Mouse (Mus musculus) C2C12 (cell line): ENCODE measurements around the gene Pithd1. TPM values are rescaled to one million over a fixed set of nuclear protein-coding genes. Genes with fewer than 3 reads are reported as not detected.

Experiments
- H3K27me3 ChIP-seq: one replicate; pipeline ENCODE4 v1.6.1; 2011; ENCODE audit not compliant: control insufficient read depth, insufficient read depth, insufficient read length
- H3K36me3 ChIP-seq: one replicate; pipeline ENCODE4 v1.6.1; 2011; ENCODE audit not compliant: control insufficient read depth, insufficient read depth
- H3K4me3 ChIP-seq: one replicate; pipeline ENCODE4 v1.5.1; 2011; ENCODE audit warnings: mild to moderate bottlenecking, control low read depth; ENCODE audit not compliant: poor library complexity, insufficient read depth, severe bottlenecking
- H3K79me2 ChIP-seq: one replicate; pipeline ENCODE4 v1.6.1; 2011; ENCODE audit not compliant: control insufficient read depth, insufficient read depth
- H3K79me3 ChIP-seq: one replicate; pipeline ENCODE4 v1.6.1; 2011; ENCODE audit warnings: low read depth, control low read depth
- H3ac ChIP-seq: one replicate; pipeline ENCODE3; 2011; ENCODE audit warnings: low read depth; ENCODE audit not compliant: control insufficient read depth, insufficient read length
- CEBPB ChIP-seq: IDR thresholded peaks from one replicate; pipeline ENCODE4 v1.6.1; 2011; ENCODE audit warnings: low read depth, mild to moderate bottlenecking, control low read depth, moderate library complexity
- CTCF ChIP-seq: IDR thresholded peaks from one replicate; pipeline ENCODE4 v1.5.1; 2011; ENCODE audit not compliant: control insufficient read depth, insufficient read depth, insufficient read length
- FOSL1 ChIP-seq: IDR thresholded peaks from one replicate; pipeline ENCODE4 v1.8.0; 2011; ENCODE audit warnings: mild to moderate bottlenecking, low read length; ENCODE audit not compliant: poor library complexity, insufficient read depth, severe bottlenecking
- MAX ChIP-seq: IDR thresholded peaks from one replicate; pipeline ENCODE4 v1.6.1; 2011; ENCODE audit warnings: mild to moderate bottlenecking, control low read depth
- MYOD1 ChIP-seq: IDR thresholded peaks from one replicate; pipeline ENCODE4 v1.6.1; 2011; ENCODE audit warnings: low read depth; ENCODE audit not compliant: control insufficient read depth, insufficient read length
- MYOG ChIP-seq: IDR thresholded peaks from one replicate; pipeline ENCODE4 v1.6.1; 2011; ENCODE audit not compliant: control insufficient read depth, insufficient read length; ENCODE audit errors: extremely low read depth
- USF1 ChIP-seq: IDR thresholded peaks from one replicate; pipeline ENCODE4 v1.6.1; 2011; ENCODE audit warnings: low read depth, mild to moderate bottlenecking, control low read depth, moderate library complexity
- polyA plus RNA-seq: library from polyadenylated mRNA; unstranded; fragments of >200 nt; fragmentation: generic; extraction: Trizol; gene quantifications from one replicate; pipeline ENCODE4 v1.2.1, GENCODE M21; 2012; ENCODE audit warnings: missing spikeins

The Pithd1 gene
- polyA plus RNA-seq, 1 experiment, result 45.1 TPM

GRCm38 (mm10) chr4:135966283-135966682 is 20.8 kb downstream of the Pithd1 start:
- Histone ChIP-seq H3ac (no peak overlapping the region), H3K36me3 (peaks cover 43% of the 10 kb centered on the region), H3K79me3 (peaks cover 2% of the 10 kb centered on the region), H3K79me2 (peaks cover 12% of the 10 kb centered on the region), H3K27me3 (no peaks in the 10 kb centered on the region), H3K4me3 (no peak overlapping the region)
- TF ChIP-seq FOSL1 (no peak), CTCF (no peak), MAX (no peak), CEBPB (no peak), MYOD1 (no peak), USF1 (no peak), MYOG (no peak)

GRCm38 (mm10) chr4:135965113-135965512 is 22.0 kb downstream of the Pithd1 start:
- H3K36me3 ChIP-seq, result peaks cover 38% of the 10 kb centered on the region

GRCm38 (mm10) chr4:135964426-135964825 is 22.6 kb downstream of the Pithd1 start:
- H3K27me3 ChIP-seq, result no peaks in the 10 kb centered on the region
- no peaks in the 10 kb centered on the region for H3K79me2 ChIP-seq
- peak overlapping the region; percentile 76 for H3ac ChIP-seq
- TF ChIP-seq MYOD1 (no peak), MAX (no peak)
- peaks cover 32% of the 10 kb centered on the region for H3K36me3 ChIP-seq
- H3K4me3 ChIP-seq, result peak overlapping the region; percentile 79
- no peaks in the 10 kb centered on the region for H3K79me3 ChIP-seq

More at GRCm38 (mm10) chr4:135965113-135965512, 22.0 kb downstream of the Pithd1 start:
- no peaks in the 10 kb centered on the region for H3K27me3 ChIP-seq
- no peaks in the 10 kb centered on the region for H3K79me3 ChIP-seq
- no peak overlapping the region for H3K4me3 ChIP-seq
- no peak for TF ChIP-seq CTCF
- TF ChIP-seq MYOG, result no peak
- no peak for TF ChIP-seq USF1
- TF ChIP-seq MAX, result no peak
- no peak for TF ChIP-seq FOSL1
- no peak for TF ChIP-seq MYOD1
- no peaks in the 10 kb centered on the region for H3K79me2 ChIP-seq
- H3ac ChIP-seq, result no peak overlapping the region

- TF ChIP-seq MAX, result peak; percentile 34
- TF ChIP-seq CEBPB, result no peak
- TF ChIP-seq FOSL1, result no peak
- no peak for TF ChIP-seq MYOD1
- Histone ChIP-seq H3K36me3 (peaks cover 26% of the 10 kb centered on the region), H3K79me3 (no peaks in the 10 kb centered on the region), H3K4me3 (peak within 1 kb of the TSS; percentile 79), H3K27me3 (no peaks in the 10 kb centered on the region), H3K79me2 (no peaks in the 10 kb centered on the region), H3ac (peak within 1 kb of the TSS; percentile 86)
Measured at GRCm38 (mm10) chr4:135963457-135964193, 23.4 kb downstream of the Pithd1 start, which contains the start of gene Gale. TSS of gene Gale (plus strand) at chr4:135963727.

GRCm38 (mm10) chr4:135962946-135963345 is 24.1 kb downstream of the Pithd1 start:
- Histone ChIP-seq H3K36me3 (peaks cover 20% of the 10 kb centered on the region), H3K79me3 (no peaks in the 10 kb centered on the region)
- no peak for TF ChIP-seq FOSL1
- no peak for TF ChIP-seq CEBPB
- TF ChIP-seq MYOG, result no peak
- TF ChIP-seq MYOD1, result no peak
- no peak for TF ChIP-seq CTCF
- TF ChIP-seq MAX, result no peak
- no peak for TF ChIP-seq USF1

GRCm38 (mm10) chr4:135962198-135962597 is 24.9 kb downstream of the Pithd1 start:
- no peaks in the 10 kb centered on the region for H3K79me2 ChIP-seq
- H3K4me3 ChIP-seq, result no peak overlapping the region
- no peak overlapping the region for H3ac ChIP-seq
- peaks cover 13% of the 10 kb centered on the region for H3K36me3 ChIP-seq
- no peaks in the 10 kb centered on the region for H3K79me3 ChIP-seq
- no peaks in the 10 kb centered on the region for H3K27me3 ChIP-seq
- TF ChIP-seq FOSL1, result no peak
- TF ChIP-seq MYOG, result no peak
- TF ChIP-seq CEBPB, result no peak
- TF ChIP-seq CTCF, result no peak
- no peak for TF ChIP-seq MYOD1
- no peak for TF ChIP-seq USF1
- no peak for TF ChIP-seq MAX

More at GRCm38 (mm10) chr4:135962946-135963345, 24.1 kb downstream of the Pithd1 start:
- peak overlapping the region; percentile 86 for H3ac ChIP-seq
- H3K27me3 ChIP-seq, result no peaks in the 10 kb centered on the region
- no peaks in the 10 kb centered on the region for H3K79me2 ChIP-seq
- H3K4me3 ChIP-seq, result peak overlapping the region; percentile 79
